Mouse (Mus musculus): ENCODE results near the gene Slc27a5. TPM values are rescaled to one million over a fixed set of nuclear protein-coding genes. Genes with fewer than 3 reads are reported as not detected.

The Slc27a5 gene
- polyA plus RNA-seq, 1 experiment from 2014 or later: 0.32 TPM

DNA sequence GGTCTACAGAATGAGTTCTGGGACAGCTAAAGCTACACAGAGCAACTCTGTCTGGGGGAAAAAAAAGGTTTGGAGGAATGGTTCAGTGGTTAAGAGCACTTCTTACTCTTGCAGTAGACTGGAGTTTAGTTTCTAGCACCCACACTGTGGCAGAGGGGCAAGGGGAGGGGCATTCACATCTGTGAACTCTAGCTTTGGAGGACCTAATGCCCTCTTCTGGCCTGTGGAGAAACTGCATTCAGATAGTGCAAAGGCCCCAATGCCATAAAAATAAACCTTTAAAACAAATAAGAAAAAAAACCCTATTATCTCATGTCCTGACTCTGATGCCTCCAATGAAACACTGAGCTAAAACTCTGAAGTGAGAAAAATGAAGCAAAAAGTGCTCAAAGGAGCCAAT, 54.5 kb downstream of the Slc27a5 start:
- Histone ChIP-seq H3K9me3 (no peaks in the 10 kb centered on the region), H3K9ac (no peak overlapping the region), H3K36me3 (no peaks in the 10 kb centered on the region), H3K27ac (replicated peaks) (no peak overlapping the region), H3K4me3 (no peak overlapping the region), H3K27me3 (no peaks in the 10 kb centered on the region), H3K4me2 (no peak overlapping the region), H3K4me1 (replicated peaks) (no peaks in the 10 kb centered on the region)
- no peak for ATAC-seq (ENCODE audit: low read depth)

DNA sequence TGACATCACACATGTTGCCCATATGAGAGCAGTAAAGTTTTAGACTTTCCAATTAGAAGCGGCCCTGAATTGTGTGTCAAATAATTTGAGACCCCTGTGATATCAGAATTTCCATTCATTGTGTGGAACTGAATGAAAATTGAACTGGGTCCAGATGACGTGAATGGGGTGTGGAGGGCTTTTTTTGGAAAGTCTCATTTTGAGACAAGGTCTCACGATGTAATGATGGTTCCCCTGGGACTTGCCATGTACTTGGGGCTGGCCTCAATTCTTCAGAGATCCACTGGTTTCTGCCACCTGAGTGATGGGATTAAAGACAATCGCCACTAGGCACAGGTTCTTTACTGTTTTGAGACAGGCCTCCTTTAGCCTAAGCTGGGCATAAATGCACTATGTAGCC, 57.4 kb downstream of the Slc27a5 start:
- Histone ChIP-seq H3K9ac (no peak overlapping the region), H3K9me3 (no peaks in the 10 kb centered on the region), H3K27ac (replicated peaks) (no peak overlapping the region), H3K27me3 (no peaks in the 10 kb centered on the region), H3K36me3 (no peaks in the 10 kb centered on the region), H3K4me2 (no peak overlapping the region), H3K4me3 (no peak overlapping the region), H3K4me1 (replicated peaks) (no peaks in the 10 kb centered on the region)
- 85% methylated on average over 4 of the region's 4 CpGs for WGBS
- no peak for ATAC-seq (ENCODE audit: low read depth)

Other genes starting within 250 kb of the Slc27a5 start
- gene Zscan18, start 194.6 kb downstream of the Slc27a5 start, polyA plus RNA-seq (2015; fragmentation: Nextera tagmentation; extraction: Ambion mirVana): 16.7 and 18.5 TPM in 2 replicates
- 34.3 and 35.5 TPM in 2 replicates for gene Zfp329, start 179.3 kb downstream of the Slc27a5 start, polyA plus RNA-seq (2015; fragmentation: Nextera tagmentation; extraction: Ambion mirVana)
- gene Zfp110, start 163.4 kb downstream of the Slc27a5 start, polyA plus RNA-seq (2015; fragmentation: Nextera tagmentation; extraction: Ambion mirVana): 26.1 and 33.1 TPM in 2 replicates
- 7.6 and 8.8 TPM in 2 replicates for gene Zfp128, start 117.0 kb downstream of the Slc27a5 start, polyA plus RNA-seq (2015; fragmentation: Nextera tagmentation; extraction: Ambion mirVana)
- gene Zscan22, start 100.4 kb downstream of the Slc27a5 start, polyA plus RNA-seq (2015; fragmentation: Nextera tagmentation; extraction: Ambion mirVana): 12.6 and 14.0 TPM in 2 replicates
- gene Rps5, start 75.9 kb downstream of the Slc27a5 start, polyA plus RNA-seq (2015; fragmentation: Nextera tagmentation; extraction: Ambion mirVana): 606 and 663 TPM in 2 replicates
- gene Rnf225, start 70.8 kb downstream of the Slc27a5 start, polyA plus RNA-seq (2015; fragmentation: Nextera tagmentation; extraction: Ambion mirVana): 0.45 and 0.70 TPM in 2 replicates
- 11.8 and 14.3 TPM in 2 replicates for gene Zfp324, start 32.4 kb downstream of the Slc27a5 start, polyA plus RNA-seq (2015; fragmentation: Nextera tagmentation; extraction: Ambion mirVana)
- 12.0 and 12.4 TPM in 2 replicates for gene Zfp446, start 20.3 kb downstream of the Slc27a5 start, polyA plus RNA-seq (2015; fragmentation: Nextera tagmentation; extraction: Ambion mirVana)
- 223 and 229 TPM in 2 replicates for gene Trim28, start 922 bp upstream of the Slc27a5 start, polyA plus RNA-seq (2015; fragmentation: Nextera tagmentation; extraction: Ambion mirVana)
- gene Zbtb45, start 11.8 kb upstream of the Slc27a5 start, polyA plus RNA-seq (2015; fragmentation: Nextera tagmentation; extraction: Ambion mirVana): 36.2 and 37.8 TPM in 2 replicates
- gene Chmp2a, start 36.6 kb upstream of the Slc27a5 start, polyA plus RNA-seq (2015; fragmentation: Nextera tagmentation; extraction: Ambion mirVana): 170 and 189 TPM in 2 replicates
- 149 and 152 TPM in 2 replicates for gene Ube2m, start 40.1 kb upstream of the Slc27a5 start, polyA plus RNA-seq (2015; fragmentation: Nextera tagmentation; extraction: Ambion mirVana)
- 5.6 and 6.0 TPM in 2 replicates for gene Mzf1, start 56.6 kb upstream of the Slc27a5 start, polyA plus RNA-seq (2015; fragmentation: Nextera tagmentation; extraction: Ambion mirVana)
- 0.04 TPM in 1 of 2 replicates, not detected in the other for gene Vmn1r85, start 97.0 kb upstream of the Slc27a5 start, polyA plus RNA-seq (2015; fragmentation: Nextera tagmentation; extraction: Ambion mirVana)
- gene Vmn1r86, start 121.7 kb upstream of the Slc27a5 start, polyA plus RNA-seq (2015; fragmentation: Nextera tagmentation; extraction: Ambion mirVana): not detected in 2 replicates
- gene Vmn1r87, start 142.0 kb upstream of the Slc27a5 start, polyA plus RNA-seq (2015; fragmentation: Nextera tagmentation; extraction: Ambion mirVana): not detected in 2 replicates
- not detected in 2 replicates for gene Vmn1r88, start 161.4 kb upstream of the Slc27a5 start, polyA plus RNA-seq (2015; fragmentation: Nextera tagmentation; extraction: Ambion mirVana)
- gene Vmn1r89, start 214.8 kb upstream of the Slc27a5 start, polyA plus RNA-seq (2015; fragmentation: Nextera tagmentation; extraction: Ambion mirVana): not detected in 2 replicates

All from neural tube, embryonic 13.5 days (tissue).